Comparison of ENCODE assay signal across 15 mouse cellular contexts in genomic region chr15:80617839-80618238, GRCm38 (mm10). TPM values are rescaled to one million over a fixed set of nuclear protein-coding genes. Genes with fewer than 3 reads are reported as not detected.
DNase-seq lines count a peak whose midpoint lies in the region; ATAC-seq and TF ChIP-seq lines count a peak whose summit lies in the region.
"Had no signal": no experiment of that assay in that cellular context is flagged by ENCODE, and none has a peak within 500 bp of the region (broad histone marks: within the 10 kb centered on the region; RNA-seq: fewer than 3 reads in every experiment).

No protein-coding gene starts in this region.

- H3K4me3 ChIP-seq in gastrocnemius, adult 2 months = no peak overlapping the region
- H3K4me3 ChIP-seq in lung, embryonic 14.5 days (ENCODE audit: low read depth, low read length) = no peak overlapping the region
- H3K4me3 ChIP-seq: embryonic facial prominence, embryonic 12.5 days; midbrain, embryonic 12.5 days had no signal

- no peak overlapping the region for H3K4me2 ChIP-seq in lung, embryonic 14.5 days
- H3K4me2 ChIP-seq: embryonic facial prominence, embryonic 12.5 days; midbrain, embryonic 12.5 days had no signal

- ATAC-seq in lung, embryonic 14.5 days (ENCODE audit: insufficient read depth) = no peak
- ATAC-seq in CD4-positive, CD25-positive, alpha-beta regulatory T cell, adult 4 months = peak; percentile 17
- ATAC-seq in inflammation-experienced regulatory T-cells, adult 6 months = peak; percentile 18
- ATAC-seq: activated CD4-positive, CD25-positive, alpha-beta regulatory T cell, adult 4 months had no signal

- peaks cover 13% of the 10 kb centered on the region; the same call in 1 of the 2 replicates for H3K27me3 ChIP-seq in lung, embryonic 14.5 days (ENCODE audit: insufficient read depth, low read length)

- H3K4me1 ChIP-seq in lung, embryonic 14.5 days (ENCODE audit: insufficient read depth) = no peaks in the 10 kb centered on the region; the same call in 1 of the 2 replicates

- peak; percentile 20; the same call in 1 of the 2 replicates for TF ChIP-seq CTCF in gastrocnemius, adult 2 months (IDR thresholded peaks at IDR 0.05)
- peak; percentile 37 for TF ChIP-seq CTCF in lung, embryonic 14.5 days (IDR thresholded peaks at IDR 0.05; ENCODE audit: low read depth)

- H3K9ac ChIP-seq in lung, embryonic 14.5 days = no peak overlapping the region
- H3K9ac ChIP-seq: embryonic facial prominence, embryonic 12.5 days; midbrain, embryonic 12.5 days had no signal

- H3K9me3 ChIP-seq in lung, embryonic 14.5 days (ENCODE audit: low read depth, low read length) = no peaks in the 10 kb centered on the region
- H3K9me3 ChIP-seq: embryonic facial prominence, embryonic 12.5 days; midbrain, embryonic 12.5 days had no signal

- intact Hi-C loops in gastrocnemius, adult 2 months (cut with DNase I) = no loop called here
- intact Hi-C loops in heart, postnatal 14 days (cut with DNase I) = no loop called here

- WGBS in lung, embryonic 14.5 days = 35% methylated on average over 2 of the region's 2 CpGs

- no peaks in the 10 kb centered on the region for H3K36me3 ChIP-seq in lung, embryonic 14.5 days (ENCODE audit: insufficient read depth)
- H3K36me3 ChIP-seq: embryonic facial prominence, embryonic 12.5 days; midbrain, embryonic 12.5 days had no signal

- no peak for DNase-seq in gastrocnemius, adult 2 months
- no peak for DNase-seq in gastrocnemius, postnatal 4 days (ENCODE audit: low spot score in 2 of 2)
- peak; percentile 39 for DNase-seq in lung, embryonic 14.5 days
- no peak for DNase-seq in lung, adult 18-20 months
- no peak for DNase-seq in heart, postnatal 14 days
- DNase-seq in cerebellum, adult 11-12 months = no peak
- DNase-seq: cerebellum, adult 11 months had no signal

- H3K27ac ChIP-seq in gastrocnemius, adult 2 months = no peak overlapping the region
- H3K27ac ChIP-seq in lung, embryonic 14.5 days (ENCODE audit: low read depth) = no peak overlapping the region
- H3K27ac ChIP-seq: embryonic facial prominence, embryonic 12.5 days; midbrain, embryonic 12.5 days had no signal

RNA-seq across cellular contexts. Expression of gene Grap2, which starts 45.4 kb away (rescaled TPM):
- under 1 TPM in 1 of 2 experiments, not detected in 1; 0.31 TPM for total RNA-seq in gastrocnemius, adult 2 months (2021)
- total RNA-seq in gastrocnemius, postnatal 4 days (2021) = under 1 TPM; 0.32 to 0.75 TPM
- 1.3 and 1.8 TPM in 2 replicates for polyA plus RNA-seq in lung, embryonic 14.5 days (2014; fragmentation: Nextera tagmentation; extraction: Ambion mirVana)
- polyA plus RNA-seq in CD4-positive, CD25-positive, alpha-beta regulatory T cell, adult 4 months (2017; shearing (Covaris generic)) = 10 to 100 TPM; 37.7 to 55.0 TPM
- 10 to 100 TPM; 27.9 to 51.6 (median 43.6) TPM for polyA plus RNA-seq in inflammation-experienced regulatory T-cells, adult 6 months (2017; shearing (Covaris generic))
- total RNA-seq in heart, postnatal 14 days (2021) = 1 to 10 TPM; 1.7 to 5.4 TPM

RNA-seq across cellular contexts. Expression of gene Enthd1, which starts 52.9 kb away (rescaled TPM):
- not detected for total RNA-seq in gastrocnemius, adult 2 months (2021)
- total RNA-seq in gastrocnemius, postnatal 4 days (2021) = not detected
- polyA plus RNA-seq in lung, embryonic 14.5 days (2014; fragmentation: Nextera tagmentation; extraction: Ambion mirVana) = not detected in 2 replicates
- polyA plus RNA-seq in CD4-positive, CD25-positive, alpha-beta regulatory T cell, adult 4 months (2017; shearing (Covaris generic)) = under 1 TPM in 1 of 2 experiments, not detected in 1; 0.24 TPM
- polyA plus RNA-seq in inflammation-experienced regulatory T-cells, adult 6 months (2017; shearing (Covaris generic)) = under 1 TPM in 2 of 3 experiments, not detected in 1; 0.23 to 0.50 TPM
- not detected for total RNA-seq in heart, postnatal 14 days (2021)
- total RNA-seq: heart, adult 8-10 months; layer of hippocampus, postnatal 14 days; liver, adult 2 months had no signal
- polyA plus RNA-seq: embryonic facial prominence, embryonic 12.5 days; liver, adult 2 months; midbrain, embryonic 12.5 days had no signal

RNA-seq across cellular contexts. Expression of gene Fam83f, which starts 53.8 kb away (rescaled TPM):
- under 1 TPM in 1 of 2 experiments, not detected in 1; 0.10 TPM for total RNA-seq in gastrocnemius, adult 2 months (2021)
- total RNA-seq in gastrocnemius, postnatal 4 days (2021) = under 1 TPM; 0.70 to 0.93 TPM
- polyA plus RNA-seq in lung, embryonic 14.5 days (2014; fragmentation: Nextera tagmentation; extraction: Ambion mirVana) = 0.46 and 0.76 TPM in 2 replicates
- polyA plus RNA-seq in CD4-positive, CD25-positive, alpha-beta regulatory T cell, adult 4 months (2017; shearing (Covaris generic)) = under 1 TPM in 1 of 2 experiments, not detected in 1; 0.30 TPM
- not detected for polyA plus RNA-seq in inflammation-experienced regulatory T-cells, adult 6 months (2017; shearing (Covaris generic))
- under 1 TPM; 0.12 TPM for total RNA-seq in heart, postnatal 14 days (2021)
- polyA plus RNA-seq: activated CD4-positive, CD25-positive, alpha-beta regulatory T cell, adult 4 months had no signal
